Mouse (Mus musculus) adrenal gland, postnatal 0 days (tissue): ENCODE data around the gene B020004J07Rik. TPM values are rescaled to one million over a fixed set of nuclear protein-coding genes. Genes with fewer than 3 reads are reported as not detected.

ENCODE experiments used
- polyA plus RNA-seq: library from polyadenylated mRNA; unstranded; fragments of >200 nt; fragmentation: Nextera tagmentation; extraction: Ambion mirVana; gene quantifications from 2 replicates; pipeline ENCODE4 v1.2.1, GENCODE M21; 2015

B020004J07Rik gene
- not detected in 2 replicates for polyA plus RNA-seq

DNA sequence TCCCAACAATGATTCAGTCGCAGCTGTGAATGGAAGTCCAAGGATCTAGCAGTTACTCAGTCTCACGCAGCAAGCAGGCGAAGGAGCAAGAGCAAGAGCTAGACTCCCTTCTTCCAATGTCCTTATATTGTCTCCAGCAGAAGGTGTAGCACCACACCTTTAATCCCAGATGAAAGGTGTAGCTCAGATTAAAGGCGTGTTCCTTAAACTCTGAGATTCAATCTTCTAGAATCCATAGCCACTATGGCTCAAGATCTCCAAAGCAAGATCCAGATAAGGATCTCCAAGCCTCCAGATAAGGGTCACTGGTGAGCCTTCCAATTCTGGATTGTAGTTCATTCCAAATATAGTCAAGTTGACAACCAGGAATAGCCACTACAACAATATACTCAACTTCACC is at the start of gene B020004J07Rik:
TSS of gene B020004J07Rik (minus strand) at position 101 of the 400 bp plus-strand sequence.

Other genes with a start within 250 kb of the B020004J07Rik start
- 133 and 139 TPM in 2 replicates for gene Leprot, start 196.3 kb downstream of the B020004J07Rik start, polyA plus RNA-seq
- 3.8 and 4.7 TPM in 2 replicates for gene Lepr, start 126.6 kb downstream of the B020004J07Rik start, polyA plus RNA-seq
- gene C130073F10Rik, start 49.8 kb upstream of the B020004J07Rik start, polyA plus RNA-seq, result not detected in 2 replicates
- not detected in 2 replicates for gene Gm12800, start 65.1 kb upstream of the B020004J07Rik start, polyA plus RNA-seq
- not detected in 2 replicates for gene Gm12794, start 96.4 kb upstream of the B020004J07Rik start, polyA plus RNA-seq
- not detected in 2 replicates for gene Gm12790, start 137.0 kb upstream of the B020004J07Rik start, polyA plus RNA-seq
- gene Gm12789, start 142.6 kb upstream of the B020004J07Rik start, polyA plus RNA-seq, result not detected in 2 replicates
- gene Pde4b, start 243.5 kb upstream of the B020004J07Rik start, polyA plus RNA-seq, result 7.8 and 12.9 TPM in 2 replicates